Mouse (Mus musculus) macrophage (primary cell): ENCODE data around the gene Phf13. TPM values are rescaled to one million over a fixed set of nuclear protein-coding genes. Genes with fewer than 3 reads are reported as not detected.

ENCODE experiments used
- H3K27ac ChIP-seq: fragments of 350-480 bp; formaldehyde crosslinking; 2 replicates; pipeline ENCODE4 v1.9.0; 2021
- H3K36me3 ChIP-seq: fragments of 350-480 bp; formaldehyde crosslinking; 2 replicates; pipeline ENCODE4 v1.9.0; 2021; ENCODE audit errors: inconsistent target
- H3K4me3 ChIP-seq: fragments of 350-480 bp; formaldehyde crosslinking; 2 replicates; pipeline ENCODE4 v1.9.0; 2021; ENCODE audit errors: inconsistent target
- H3K79me2 ChIP-seq: fragments of 350-480 bp; formaldehyde crosslinking; 2 replicates; pipeline ENCODE4 v1.9.0; 2021; ENCODE audit errors: inconsistent target
- WGBS: methylation state at CpG from one replicate; pipeline ENCODE4 v1.1.7; 2026; ENCODE audit warnings: inconsistent platforms; ENCODE audit not compliant: missing documents; 5-methylcytosine and 5-hydroxymethylcytosine counted together
- polyA plus RNA-seq: library from polyadenylated mRNA; stranded (reverse); fragments of 250-400 nt; gene quantifications from 3 replicates; pipeline ENCODE4 v1.2.4, GENCODE M21; 2018; ENCODE audit warnings: inconsistent platforms

The Phf13 gene
- polyA plus RNA-seq, 1 experiment from 2014 or later = 7.5 TPM

- peaks cover 44% of the 10 kb centered on the region for H3K36me3 ChIP-seq
- no peaks in the 10 kb centered on the region for H3K79me2 ChIP-seq
- no peak overlapping the region for H3K27ac ChIP-seq
- H3K4me3 ChIP-seq = no peak overlapping the region
- whole genome bisulfite sequencing = 88% methylated on average over 3 of the region's 3 CpGs
Measured at GRCm38 (mm10) chr4:151960513-151960854, 35.6 kb downstream of the Phf13 start.

GRCm38 (mm10) chr4:151959849-151960512 is 36.1 kb downstream of the Phf13 start:
- 88% methylated on average over 11 of the region's 11 CpGs for WGBS
- no peak overlapping the region for H3K27ac ChIP-seq
- no peak overlapping the region for H3K4me3 ChIP-seq
- no peaks in the 10 kb centered on the region for H3K79me2 ChIP-seq
- H3K36me3 ChIP-seq = peaks cover 43% of the 10 kb centered on the region

- Histone ChIP-seq H3K36me3 (peaks cover 43% of the 10 kb centered on the region), H3K4me3 (no peak overlapping the region), H3K27ac (no peak overlapping the region), H3K79me2 (no peaks in the 10 kb centered on the region)
- 95% methylated on average over 8 of the region's 9 CpGs for WGBS
Measured at GRCm38 (mm10) chr4:151957584-151958315, 38.3 kb downstream of the Phf13 start.

GRCm38 (mm10) chr4:151955791-151956190 is 40.3 kb downstream of the Phf13 start:
- 100% methylated on average over 1 of the region's 1 CpGs for WGBS
- Histone ChIP-seq H3K27ac (no peak overlapping the region), H3K79me2 (no peaks in the 10 kb centered on the region), H3K4me3 (no peak overlapping the region), H3K36me3 (peaks cover 53% of the 10 kb centered on the region)

- Histone ChIP-seq H3K36me3 (peaks cover 52% of the 10 kb centered on the region), H3K27ac (no peak overlapping the region), H3K79me2 (peaks cover 22% of the 10 kb centered on the region), H3K4me3 (no peak overlapping the region)
- 96% methylated on average over 6 of the region's 6 CpGs for WGBS
Measured at GRCm38 (mm10) chr4:151953209-151953608, 42.8 kb downstream of the Phf13 start.

- WGBS = 95% methylated on average over 14 of the region's 14 CpGs
- peaks cover 64% of the 10 kb centered on the region for H3K79me2 ChIP-seq
- H3K27ac ChIP-seq = no peak overlapping the region
- H3K4me3 ChIP-seq = no peak overlapping the region
- H3K36me3 ChIP-seq = peaks cover 24% of the 10 kb centered on the region; the same call in 1 of the 2 replicates
Measured at GRCm38 (mm10) chr4:151948497-151949471, 47.3 kb downstream of the Phf13 start.

GRCm38 (mm10) chr4:151946211-151946610 is 49.8 kb downstream of the Phf13 start:
- Histone ChIP-seq H3K79me2 (peaks cover 76% of the 10 kb centered on the region), H3K36me3 (peaks cover 6% of the 10 kb centered on the region; the same call in 1 of the 2 replicates), H3K27ac (no peak overlapping the region), H3K4me3 (no peak overlapping the region)
- 96% methylated on average over 11 of the region's 11 CpGs for WGBS

Other genes with a start within 250 kb of the Phf13 start
- gene Camta1, start 134.4 kb downstream of the Phf13 start, polyA plus RNA-seq = 8.7 to 23.8 TPM (median 16.9 TPM) in 3 replicates
- 27.8 to 45.3 TPM (median 43.7 TPM) in 3 replicates for gene Dnajc11, start 62.6 kb downstream of the Phf13 start, polyA plus RNA-seq
- gene Thap3, start 7.3 kb downstream of the Phf13 start, polyA plus RNA-seq = 5.4 to 24.7 TPM (median 14.9 TPM) in 3 replicates
- 5.1 to 13.0 TPM (median 8.0 TPM) in 3 replicates for gene Klhl21, start 12.5 kb upstream of the Phf13 start, polyA plus RNA-seq
- gene Zbtb48, start 31.4 kb upstream of the Phf13 start, polyA plus RNA-seq = 3.5 to 5.0 TPM (median 4.8 TPM) in 3 replicates
- gene Tas1r1, start 42.3 kb upstream of the Phf13 start, polyA plus RNA-seq = not detected in 3 replicates
- gene Nol9, start 43.1 kb upstream of the Phf13 start, polyA plus RNA-seq = 12.0 to 24.1 TPM (median 14.8 TPM) in 3 replicates
- 1.00 to 1.5 TPM (median 1.1 TPM) in 3 replicates for gene Plekhg5, start 76.2 kb upstream of the Phf13 start, polyA plus RNA-seq
- 0.11 TPM in 1 of 3 replicates, not detected in the others for gene Tnfrsf25, start 119.7 kb upstream of the Phf13 start, polyA plus RNA-seq
- gene Espn, start 156.1 kb upstream of the Phf13 start, polyA plus RNA-seq = 0.34 to 0.42 TPM (median 0.34 TPM) in 3 replicates
- gene Hes2, start 162.6 kb upstream of the Phf13 start, polyA plus RNA-seq = 0.10 TPM in 1 of 3 replicates, not detected in the others
- 18.0 to 35.3 TPM (median 23.7 TPM) in 3 replicates for gene Acot7, start 181.9 kb upstream of the Phf13 start, polyA plus RNA-seq